Mouse (Mus musculus) embryo, embryonic 10.5 days (tissue): ENCODE measurements around the gene Klf12.

ENCODE experiments used
- DNase-seq: peaks from one replicate; pipeline ENCODE4 v3.0.0-alpha.2; 2015; ENCODE audit warnings: low spot score

Gene Klf12

DNA sequence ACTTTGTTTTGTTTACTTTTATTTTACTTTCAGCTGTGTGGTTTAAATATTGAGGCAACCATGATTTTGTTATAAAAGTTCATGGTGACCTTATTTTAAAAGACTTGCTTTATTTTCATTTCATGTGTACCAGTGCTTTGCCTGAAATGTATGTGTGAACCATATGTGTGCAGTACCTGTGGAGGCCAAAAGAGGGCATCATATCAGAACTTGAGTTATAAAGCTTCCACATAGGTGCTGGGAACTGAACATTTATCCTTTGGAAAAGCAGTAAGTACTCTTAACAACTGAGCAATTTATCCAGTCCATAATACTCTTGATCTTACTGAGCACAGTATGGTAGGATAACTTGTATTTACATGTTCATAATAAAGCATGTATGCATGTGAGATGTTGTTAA lies 239.0 kb downstream of the Klf12 start:
- no peak for DNase-seq

DNA sequence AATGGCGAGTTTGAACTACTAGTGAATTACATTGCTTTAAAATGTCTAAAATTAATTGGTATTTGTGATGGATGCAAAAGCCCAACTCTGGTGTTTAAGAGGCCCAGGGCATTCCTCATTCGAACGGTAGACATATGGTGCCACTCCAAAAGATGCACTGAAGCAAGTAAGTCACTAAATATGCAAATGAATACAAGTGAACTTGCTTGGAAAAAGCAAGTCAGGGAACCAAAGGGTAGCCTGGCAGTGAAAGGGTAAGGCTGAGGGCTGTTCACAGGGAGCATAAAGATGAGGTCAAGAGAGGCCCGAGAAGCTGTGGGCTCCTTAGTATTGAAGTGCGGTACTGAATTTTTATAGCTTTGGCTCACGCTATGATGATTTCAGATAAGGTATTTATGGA lies 242.7 kb downstream of the Klf12 start:
- DNase-seq: peak; percentile 22

DNA sequence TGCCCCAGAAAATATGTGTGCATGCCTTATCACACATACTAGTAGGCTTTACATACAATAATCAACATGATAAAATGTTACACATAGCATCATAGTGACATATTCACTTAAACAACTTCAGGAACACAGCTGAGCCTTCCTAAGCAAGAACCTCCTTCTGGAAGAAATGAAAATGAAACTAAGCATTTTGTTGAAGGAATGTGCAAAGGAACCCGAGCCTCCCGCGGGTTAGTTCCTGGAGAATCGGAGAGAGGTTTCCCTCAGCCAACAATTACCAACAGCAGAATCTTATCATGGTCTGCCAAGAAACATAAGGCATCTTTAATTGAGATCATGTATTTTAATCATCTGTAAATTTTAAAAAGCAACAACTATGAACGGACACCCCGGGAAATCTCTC lies 257.8 kb downstream of the Klf12 start:
- DNase-seq: no peak

DNA sequence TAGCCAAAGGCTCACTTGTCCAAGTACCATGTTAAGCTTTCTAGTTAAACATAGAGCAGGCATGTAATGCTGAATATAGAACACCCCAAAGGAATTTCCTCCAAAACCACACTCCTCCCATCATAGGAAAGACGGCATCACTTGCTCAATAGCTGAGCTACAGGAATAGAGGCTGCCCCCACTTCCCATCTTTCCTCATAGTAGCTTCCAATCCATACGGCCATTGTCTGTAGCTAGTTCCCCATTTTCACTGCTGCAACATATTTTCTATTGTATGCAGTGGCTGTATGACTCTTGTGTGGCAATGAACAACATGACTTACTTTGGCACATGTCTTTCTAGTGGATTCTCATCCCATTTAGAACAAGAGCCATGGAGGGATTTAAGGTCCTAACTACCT lies 267.3 kb downstream of the Klf12 start:
- no peak for DNase-seq

DNA sequence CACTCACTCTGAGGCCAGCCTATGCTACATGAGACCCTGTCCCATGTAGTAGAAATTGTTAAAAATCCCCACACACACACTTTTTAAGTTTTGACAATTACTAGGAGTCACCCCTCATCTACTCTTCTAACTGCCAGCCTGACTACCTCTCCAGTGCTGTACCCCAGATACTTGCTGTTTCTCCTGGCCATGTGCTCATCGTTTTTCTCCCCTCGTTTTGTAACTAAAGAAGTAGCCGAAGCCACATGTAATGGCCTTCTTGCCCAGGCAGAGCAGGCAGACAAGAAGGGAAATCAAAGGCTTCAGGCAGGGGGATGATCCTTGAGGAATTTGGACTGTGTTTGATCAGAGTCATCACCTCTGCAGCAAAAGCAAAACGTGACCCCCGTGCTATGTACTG lies 274.0 kb downstream of the Klf12 start:
- DNase-seq: peak; percentile 15

DNA sequence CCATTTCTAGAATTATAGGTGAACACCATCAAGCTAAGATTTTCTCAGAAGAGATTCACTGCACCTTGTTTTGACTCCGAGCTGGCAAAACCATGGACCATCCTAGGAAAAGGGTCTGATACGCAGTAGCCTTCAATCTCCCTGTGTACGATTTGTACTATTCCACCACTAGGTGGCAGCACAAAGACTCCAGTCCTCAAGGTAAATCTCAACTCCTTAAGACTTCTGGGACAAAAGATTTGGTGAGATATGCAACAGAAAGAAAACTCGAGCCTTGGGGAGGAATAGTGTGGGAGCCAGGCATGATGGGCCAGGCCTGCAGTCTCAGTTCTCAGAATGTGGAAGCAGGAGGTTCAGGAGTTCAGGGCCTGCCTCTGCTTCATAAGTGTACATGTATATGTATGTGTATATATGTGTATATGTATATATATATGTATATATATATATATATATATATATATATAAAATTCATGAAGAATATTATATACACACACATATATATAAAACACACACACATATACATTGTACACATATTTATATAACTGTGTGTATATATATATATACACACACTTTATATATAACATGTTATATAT lies 274.6 kb downstream of the Klf12 start:
- DNase-seq: peak; percentile 80

DNA sequence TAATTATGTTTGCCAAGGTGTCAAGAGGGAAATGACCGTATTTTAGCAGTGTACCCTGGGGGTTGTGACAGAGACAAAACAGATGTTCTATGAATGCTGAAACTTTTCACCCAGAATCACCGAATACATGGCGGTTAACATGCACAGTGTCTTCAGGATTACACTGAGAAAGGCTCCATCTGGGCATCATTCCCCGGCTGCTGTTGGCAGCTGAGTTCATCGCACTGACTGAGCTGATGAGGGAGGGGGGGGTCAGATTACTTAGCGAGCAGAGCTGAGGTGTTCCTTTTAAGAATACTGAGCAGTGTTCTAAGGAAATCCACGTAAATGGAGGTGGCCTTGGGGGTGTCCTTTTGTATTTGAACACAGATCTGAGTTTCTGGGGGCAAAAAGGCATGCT lies 301.0 kb downstream of the Klf12 start:
- no peak for DNase-seq

DNA sequence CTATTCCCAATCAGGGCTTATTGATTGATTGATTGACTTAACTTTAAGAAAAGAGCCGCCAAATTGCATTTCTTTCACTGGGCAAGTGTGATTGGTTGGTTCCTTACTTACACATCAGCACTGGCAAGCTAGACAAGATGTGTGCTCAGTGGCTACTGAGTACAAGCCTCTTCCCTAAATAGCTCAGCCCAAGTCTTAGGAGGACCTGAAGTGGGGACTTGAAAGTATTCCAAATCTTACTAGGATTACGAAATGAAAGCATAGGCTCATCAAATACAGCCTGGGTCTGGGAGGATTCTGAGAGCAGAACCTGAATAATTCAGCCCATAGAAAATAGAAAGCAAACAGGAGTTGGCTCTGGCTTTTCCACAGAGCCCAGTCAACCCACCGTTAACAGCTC lies 303.3 kb downstream of the Klf12 start:
- no peak for DNase-seq

DNA sequence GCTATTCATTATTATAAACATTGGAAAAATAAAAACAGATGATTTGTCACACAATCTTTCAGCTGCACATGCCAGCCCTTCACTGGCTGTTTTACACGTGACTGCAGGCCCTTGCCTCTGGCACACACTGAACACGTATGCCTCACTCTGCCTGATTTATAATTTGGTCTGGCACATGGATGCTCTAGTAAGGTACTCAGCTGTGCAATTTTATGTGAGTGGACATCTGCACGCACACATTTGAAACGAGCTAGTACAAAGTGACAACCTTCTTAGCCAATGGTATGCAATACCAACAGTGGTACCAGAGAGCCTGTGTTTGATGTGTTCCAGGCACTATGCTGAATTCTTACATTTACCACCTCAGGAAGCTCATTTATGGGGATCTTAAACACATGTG lies 316.6 kb downstream of the Klf12 start:
- no peak for DNase-seq

DNA sequence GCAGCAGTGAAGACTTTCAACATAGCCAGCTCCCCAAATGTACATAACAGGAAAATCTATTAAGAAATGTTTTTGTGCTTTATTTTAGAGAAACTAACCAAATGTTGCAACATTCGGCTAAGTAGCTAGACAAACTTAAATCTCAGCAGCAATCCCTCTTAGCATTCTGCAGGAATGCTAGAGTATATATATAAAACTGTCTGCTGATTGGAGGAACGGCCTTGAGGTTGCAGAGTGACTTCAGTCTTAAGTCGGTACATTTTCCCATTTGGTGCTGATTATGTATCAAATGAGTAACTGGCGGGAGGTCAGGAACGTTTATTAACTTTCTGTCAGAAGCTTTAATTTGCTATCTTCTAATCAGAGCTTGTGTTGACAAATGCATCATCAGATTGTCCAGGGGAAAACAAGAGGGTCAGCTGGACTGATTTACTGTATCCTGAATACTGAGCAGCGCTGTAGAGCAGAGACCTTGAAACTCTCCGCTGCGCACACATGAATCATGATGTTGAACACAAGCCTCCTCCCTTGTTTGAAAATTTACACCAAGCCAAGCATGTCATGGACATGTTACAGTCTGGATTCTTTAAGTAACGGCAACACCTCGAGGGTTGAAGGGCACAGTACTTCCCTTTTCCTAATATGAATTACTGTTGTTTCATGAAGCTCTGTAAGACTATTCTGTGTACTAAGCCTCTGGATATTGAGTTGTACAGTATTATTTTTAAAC lies 323.8 kb downstream of the Klf12 start:
- no peak for DNase-seq

DNA sequence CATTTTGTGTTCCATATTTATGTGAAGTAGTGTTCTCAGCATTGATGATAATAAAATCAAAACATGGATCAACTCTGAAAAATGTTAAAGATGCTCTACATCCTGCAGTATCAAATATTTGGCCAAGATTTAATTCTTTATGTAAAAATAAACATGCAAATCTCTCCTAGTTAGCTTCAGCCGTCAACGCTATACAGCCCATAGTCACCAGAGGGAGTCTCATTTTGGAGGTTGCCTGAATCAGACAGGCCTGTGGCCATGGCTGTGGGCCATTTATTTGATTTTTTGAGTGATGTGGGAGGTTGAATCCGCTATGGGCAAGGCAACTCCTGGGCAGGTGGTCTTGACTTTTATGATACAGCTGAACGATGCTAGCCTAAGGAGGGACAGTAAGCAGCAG lies 329.3 kb downstream of the Klf12 start:
- no peak for DNase-seq

DNA sequence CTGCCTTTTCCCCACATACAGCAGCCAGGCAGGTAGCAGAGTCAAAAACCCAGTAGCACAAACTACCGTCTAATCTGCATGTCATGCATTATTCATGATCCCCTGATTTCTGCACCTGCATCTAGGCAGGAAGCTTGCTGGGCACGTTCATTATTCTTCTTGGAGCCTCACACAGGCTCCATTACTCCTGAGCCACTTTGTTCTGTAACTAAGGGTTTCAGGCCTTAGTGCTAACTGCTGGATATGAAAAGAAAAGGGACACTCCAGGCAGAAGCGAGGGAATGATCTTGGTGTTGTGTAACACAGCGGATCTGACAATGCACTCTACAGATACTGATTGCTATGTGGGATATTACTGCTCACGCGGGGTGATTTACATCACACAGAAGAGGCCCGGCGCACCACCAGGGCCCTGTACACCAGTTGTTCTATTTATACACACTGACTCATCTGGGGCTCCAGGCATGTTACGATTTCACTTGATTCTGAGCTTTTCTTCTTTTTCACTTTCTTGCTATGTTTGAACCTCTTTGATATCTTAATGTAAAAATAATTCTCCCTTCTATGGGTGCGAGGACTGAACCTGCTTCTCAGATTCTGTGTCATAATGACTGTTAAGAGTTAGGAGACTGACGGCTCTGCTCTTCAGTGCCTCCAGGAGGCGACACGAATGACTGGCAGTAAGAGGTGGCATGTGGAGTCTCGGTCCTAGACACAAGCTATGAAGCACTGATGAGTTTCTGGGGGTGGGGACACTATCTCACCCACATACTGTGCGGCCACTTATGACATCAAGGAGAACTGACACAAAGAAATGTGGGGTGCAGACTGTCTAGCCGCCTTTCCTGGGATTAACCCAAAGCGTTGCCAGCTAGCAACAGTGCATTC lies 340.0 kb downstream of the Klf12 start:
- peak; percentile 32 for DNase-seq

DNA sequence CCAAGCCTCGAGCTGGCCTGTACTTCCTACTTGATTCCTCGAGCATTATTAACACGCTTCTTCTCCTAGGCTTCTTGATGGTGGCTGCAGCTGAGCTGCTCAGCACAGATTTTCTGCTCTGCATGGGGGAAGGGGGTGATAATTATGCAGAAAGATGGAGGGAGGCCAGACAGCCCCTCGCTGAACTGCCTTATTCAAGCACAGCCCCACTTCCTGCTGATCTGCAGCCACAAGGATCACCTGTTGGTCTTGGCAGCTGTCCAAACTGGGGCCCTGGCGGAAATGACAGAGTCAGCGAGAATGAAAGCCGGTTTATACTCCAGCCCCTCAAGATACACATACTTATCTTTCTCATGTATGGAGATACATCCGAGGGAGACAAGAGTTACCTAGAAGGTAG lies 341.3 kb downstream of the Klf12 start:
- peak; percentile 70 for DNase-seq

DNA sequence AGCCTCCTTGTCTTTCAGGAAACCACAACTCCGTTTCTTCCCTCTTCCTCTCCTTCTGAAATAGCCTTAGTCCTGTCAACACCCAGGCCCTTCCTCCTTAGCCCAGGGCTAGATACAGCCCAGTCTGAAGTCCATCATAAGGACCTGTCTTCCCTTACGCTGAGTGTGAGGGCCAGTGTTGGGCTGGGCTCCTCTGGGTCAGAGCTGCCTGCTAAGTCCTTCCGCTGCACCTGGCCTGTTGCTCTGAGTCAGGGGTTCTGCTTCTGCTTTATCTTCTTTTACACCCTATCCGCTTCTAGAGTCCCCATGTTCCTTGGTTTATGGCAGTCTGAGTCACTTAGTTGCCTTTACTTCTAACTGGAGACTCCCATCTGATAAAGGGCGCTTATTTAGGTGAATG lies 351.0 kb downstream of the Klf12 start:
- DNase-seq: no peak

DNA sequence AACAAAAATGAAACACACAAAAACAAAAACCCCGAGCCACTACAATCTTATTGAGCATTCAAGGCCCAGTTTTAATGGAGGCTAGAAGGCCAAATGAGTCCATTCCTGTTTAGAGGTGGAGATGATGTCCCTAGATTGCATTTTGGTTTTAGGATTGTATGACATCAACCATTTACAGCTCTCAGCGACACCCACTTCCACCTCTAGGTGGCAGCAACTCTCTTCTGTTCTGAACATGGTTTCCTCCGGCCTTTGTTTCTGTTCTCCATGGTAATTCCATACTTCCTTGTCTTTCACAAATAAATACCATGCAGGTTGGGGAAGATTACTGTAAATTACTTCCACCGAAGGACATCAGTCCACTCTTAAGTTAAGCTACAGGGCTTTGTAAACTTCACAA lies 352.6 kb downstream of the Klf12 start:
- DNase-seq: peak; percentile 93

DNA sequence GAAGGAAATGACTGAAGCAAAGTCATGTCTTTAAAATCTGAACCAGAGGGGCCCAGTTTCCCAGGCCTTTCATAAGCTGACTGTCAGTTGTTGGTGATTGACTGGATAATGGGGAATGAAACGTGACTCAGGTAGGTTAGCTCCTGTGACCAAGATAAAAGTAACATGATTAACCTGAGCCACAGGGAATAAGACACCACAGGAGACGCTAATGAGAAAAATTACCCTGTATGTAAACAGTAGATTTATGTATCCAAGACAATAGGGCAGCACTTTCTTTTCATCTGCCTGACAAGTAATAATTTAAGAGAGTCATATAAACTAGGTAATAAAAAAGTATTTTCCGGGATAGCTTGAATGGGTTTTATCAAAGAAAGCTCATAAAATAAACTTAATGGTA lies 372.6 kb downstream of the Klf12 start:
- no peak for DNase-seq

DNA sequence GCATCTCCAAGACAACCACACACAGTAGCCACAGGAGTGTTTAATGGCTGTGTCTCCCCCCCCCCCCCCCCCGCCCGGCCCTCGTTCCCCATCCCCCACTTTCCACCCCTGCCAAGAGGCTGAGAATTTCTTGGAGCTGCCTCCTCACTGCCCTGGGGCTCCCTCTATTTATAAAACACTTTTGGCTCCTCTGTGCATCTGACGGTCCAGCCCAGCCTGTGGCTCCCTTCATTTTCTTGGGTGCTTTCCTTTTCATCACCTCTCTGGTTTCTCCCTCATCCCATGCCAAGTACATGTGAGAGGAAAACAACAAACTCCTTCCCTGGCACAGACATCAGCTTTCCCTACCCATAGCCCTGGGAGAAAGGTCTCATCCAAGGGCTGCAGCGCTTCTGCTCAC lies 373.6 kb downstream of the Klf12 start:
- no peak for DNase-seq

DNA sequence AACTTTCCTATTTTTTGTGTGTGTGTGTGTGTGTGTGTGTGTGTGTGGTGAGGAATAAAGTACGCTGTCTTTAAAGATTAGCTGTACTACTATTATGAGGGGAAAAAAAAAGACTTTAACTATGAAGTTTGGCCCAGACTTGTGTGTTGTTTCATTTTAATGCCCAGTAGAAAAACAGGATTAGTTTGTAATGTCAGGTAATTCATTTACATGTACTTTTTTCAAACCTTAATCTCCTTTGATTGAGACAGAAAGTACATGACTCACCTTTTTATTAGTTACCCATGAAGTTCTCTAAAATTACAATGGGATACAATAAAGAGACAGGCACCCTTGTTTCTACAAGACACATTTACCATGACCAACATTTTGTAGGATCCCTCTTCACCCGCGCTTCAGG lies 383.6 kb downstream of the Klf12 start:
- DNase-seq: no peak

DNA sequence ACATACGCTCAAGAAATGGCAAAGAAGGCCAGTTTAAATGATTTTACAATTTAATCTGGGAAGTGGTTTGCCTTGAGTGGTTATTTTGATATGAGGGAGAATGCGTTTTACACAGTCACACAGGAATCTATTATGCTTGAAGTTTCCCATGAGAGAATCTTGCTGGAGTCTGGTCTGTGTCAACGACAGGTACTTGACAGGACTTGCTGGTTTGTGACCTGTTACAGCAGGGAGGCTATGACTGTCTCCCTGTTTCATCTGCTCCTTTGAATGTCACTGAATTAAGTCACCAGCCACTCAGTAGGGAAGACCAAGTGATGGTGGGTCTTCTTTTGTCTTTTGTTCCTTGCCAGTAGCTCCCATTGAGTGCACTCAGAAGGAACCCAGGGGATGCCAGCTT lies 385.6 kb downstream of the Klf12 start:
- DNase-seq: no peak

DNA sequence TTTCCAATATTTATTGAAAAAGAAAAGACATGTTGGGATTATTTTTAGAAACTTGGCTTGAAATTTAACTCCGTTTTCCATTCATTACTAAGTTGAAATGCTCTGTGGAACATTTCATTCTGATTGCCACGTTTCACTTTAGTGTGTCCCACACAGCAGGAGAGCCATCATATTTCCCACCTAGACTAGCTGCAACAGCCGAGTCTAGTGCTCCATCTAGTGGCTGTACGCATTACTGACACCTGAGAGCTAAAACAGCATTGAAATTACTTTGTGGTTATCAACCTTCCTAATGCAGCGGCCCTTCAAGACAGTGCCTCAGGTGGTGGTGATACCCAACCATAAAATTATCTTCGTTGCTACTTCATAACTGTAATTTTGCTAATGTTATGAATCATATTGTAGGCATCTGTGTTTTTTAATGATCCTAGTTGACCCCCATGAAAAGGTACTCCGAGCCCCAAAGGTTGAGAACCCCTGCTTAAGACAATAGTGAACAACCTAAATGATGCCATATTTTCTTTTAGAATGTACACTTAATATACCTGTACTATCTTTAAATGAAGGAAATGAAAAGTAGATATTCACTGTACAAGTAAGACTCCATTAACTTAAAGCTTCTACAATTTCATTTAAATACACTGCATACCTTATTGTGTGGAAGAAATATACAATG lies 389.6 kb downstream of the Klf12 start:
- peak; percentile 86 for DNase-seq

DNA sequence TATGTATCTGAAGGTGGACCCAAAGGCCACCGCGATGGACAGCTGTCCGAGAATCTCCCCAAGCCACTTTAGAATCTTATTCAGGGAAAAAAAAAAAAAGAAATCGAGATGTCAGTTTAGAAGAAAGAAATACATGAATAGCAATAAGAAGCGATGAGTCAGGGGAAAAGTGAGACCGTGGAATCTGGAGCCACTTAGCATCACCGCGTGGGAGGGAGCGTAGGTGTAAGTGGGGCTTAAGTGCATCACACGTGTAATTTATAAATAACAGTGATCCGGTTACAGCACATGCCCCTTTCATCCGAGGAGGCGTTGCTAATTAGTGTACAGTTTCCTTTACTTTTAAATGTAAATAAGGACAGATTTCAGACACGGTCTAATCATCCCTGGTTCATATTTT lies 390.4 kb downstream of the Klf12 start:
- DNase-seq: no peak

DNA sequence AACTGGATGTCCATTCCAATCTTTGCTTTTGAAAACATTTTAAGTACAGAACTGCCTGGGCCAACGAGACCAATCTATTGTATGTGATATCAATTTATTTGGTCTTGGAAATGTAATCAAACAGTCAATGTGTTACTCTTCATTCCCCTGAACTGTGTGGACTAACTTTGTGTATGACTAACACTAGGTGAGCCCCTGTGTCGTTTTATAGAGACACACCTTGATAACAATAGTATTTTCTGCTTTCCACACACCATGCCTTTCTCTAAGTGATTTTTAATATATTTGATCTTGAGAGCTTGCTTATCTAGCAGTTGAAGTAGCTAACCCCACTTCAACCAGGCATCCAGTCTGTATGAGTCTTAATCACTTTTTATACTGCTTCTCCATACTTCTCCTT lies 398.0 kb downstream of the Klf12 start:
- DNase-seq: no peak

DNA sequence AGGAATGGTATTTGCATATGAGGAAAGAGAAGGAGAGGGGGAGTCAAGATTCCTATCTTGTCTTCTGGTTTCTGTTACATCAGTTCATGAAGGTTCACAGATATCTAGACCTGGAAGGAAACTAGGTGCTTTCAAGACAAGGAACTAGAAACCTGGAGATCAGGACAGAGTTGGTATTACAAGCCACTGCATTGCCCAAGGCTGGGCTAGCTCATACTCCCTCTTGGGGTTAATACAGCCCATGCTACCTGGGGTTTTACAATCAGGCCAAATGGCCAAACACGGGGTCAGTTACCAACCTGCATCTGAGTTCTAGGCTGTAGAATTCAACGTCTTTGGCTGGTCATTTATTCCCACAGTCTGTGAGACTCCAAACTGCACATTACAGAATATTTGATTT lies 398.9 kb downstream of the Klf12 start:
- no peak for DNase-seq
